Mouse (Mus musculus) inflammation-experienced regulatory T-cells (primary cell): ENCODE data around the gene Lce3d. TPM values are rescaled to one million over a fixed set of nuclear protein-coding genes. Genes with fewer than 3 reads are reported as not detected.

Source experiments
- polyA plus RNA-seq, 2 experiments: library from polyadenylated mRNA; unstranded; fragments of 100-300 nt; shearing (Covaris generic); gene quantifications; one replicate each; pipeline ENCODE4 v1.2.1; 2017

Lce3d gene
- under 1 TPM in 1 of 2 experiments, not detected in 1; 0.34 TPM for polyA plus RNA-seq

GRCm38 (mm10) chr3:92957090-92957489 is at the start of gene Lce3d:
Lce3d (plus strand) TSS chr3:92957390.

GRCm38 (mm10) chr3:92926130-92926529 is 31.1 kb upstream of the Lce3d start, which contains the start of gene Lce3a:
Lce3a (minus strand) TSS chr3:92926230.

GRCm38 (mm10) chr3:92932679-92933078 is 24.5 kb upstream of the Lce3d start, which contains the start of gene Lce3b:
Lce3b (plus strand) TSS chr3:92932979.

GRCm38 (mm10) chr3:92944186-92944585 is 13.0 kb upstream of the Lce3d start, which contains the start of gene Lce3c:
Lce3c (plus strand) TSS chr3:92944486.

GRCm38 (mm10) chr3:92966761-92967160 is 9.6 kb downstream of the Lce3d start, which contains the start of gene Lce3e:
Lce3e (plus strand) TSS chr3:92967061.

GRCm38 (mm10) chr3:92991926-92992325 is 34.7 kb downstream of the Lce3d start, which contains the start of gene Lce3f:
Lce3f (plus strand) TSS chr3:92992226.

Other genes starting within 250 kb of the Lce3d start
- gene Lce1e, start 248.3 kb upstream of the Lce3d start, polyA plus RNA-seq: not detected
- not detected for gene Lce1f, start 237.0 kb upstream of the Lce3d start, polyA plus RNA-seq
- gene Gm38119, start 218.3 kb upstream of the Lce3d start, polyA plus RNA-seq: not detected
- not detected for gene Lce1g, start 205.1 kb upstream of the Lce3d start, polyA plus RNA-seq
- gene Lce1h, start 192.3 kb upstream of the Lce3d start, polyA plus RNA-seq: not detected
- gene Lce1i, start 178.5 kb upstream of the Lce3d start, polyA plus RNA-seq: not detected
- gene Lce1j, start 166.9 kb upstream of the Lce3d start, polyA plus RNA-seq: not detected
- gene Lce1k, start 149.5 kb upstream of the Lce3d start, polyA plus RNA-seq: not detected
- gene Kprp, start 130.1 kb upstream of the Lce3d start, polyA plus RNA-seq: not detected
- gene Lce1l, start 106.1 kb upstream of the Lce3d start, polyA plus RNA-seq: not detected
- under 1 TPM in 1 of 2 experiments, not detected in 1; 0.53 TPM for gene 2310050C09Rik, start 87.2 kb upstream of the Lce3d start, polyA plus RNA-seq
- not detected for gene Lce3a, start 31.2 kb upstream of the Lce3d start, polyA plus RNA-seq
- not detected for gene Lce3b, start 24.4 kb upstream of the Lce3d start, polyA plus RNA-seq
- gene Lce3c, start 12.9 kb upstream of the Lce3d start, polyA plus RNA-seq: not detected
- not detected for gene Lce3e, start 9.7 kb downstream of the Lce3d start, polyA plus RNA-seq
- gene Lce3f, start 34.8 kb downstream of the Lce3d start, polyA plus RNA-seq: not detected
- not detected for gene Crct1, start 58.3 kb downstream of the Lce3d start, polyA plus RNA-seq
- gene Lce1m, start 61.7 kb downstream of the Lce3d start, polyA plus RNA-seq: not detected
- 1 to 10 TPM in 1 of 2 experiments, not detected in 1; 1.4 TPM for gene Gm4858, start 111.4 kb downstream of the Lce3d start, polyA plus RNA-seq
- not detected for gene Crnn, start 187.4 kb downstream of the Lce3d start, polyA plus RNA-seq
- under 1 TPM in 1 of 2 experiments, not detected in 1; 0.10 TPM for gene Flg2, start 239.9 kb downstream of the Lce3d start, polyA plus RNA-seq